Mouse (Mus musculus): ENCODE results near the gene Btnl6.
"Not testable (repeated sequence)": the region's sequence is repeated elsewhere in the genome, so short reads cannot be mapped to it uniquely, and the experiment has no call there.

The Btnl6 gene

GRCm38 (mm10) chr17:34496539-34496938 lies 20.6 kb downstream of the Btnl6 start:
- DNase-seq, result no peak

GRCm38 (mm10) chr17:34495156-34495555 lies 22.0 kb downstream of the Btnl6 start:
- not testable (repeated sequence) for DNase-seq

- DNase-seq, result no peak
Measured at GRCm38 (mm10) chr17:34492796-34493195, 24.4 kb downstream of the Btnl6 start.

- not testable (repeated sequence) for DNase-seq
Measured at GRCm38 (mm10) chr17:34477238-34478013, 39.7 kb downstream of the Btnl6 start, which contains the start of gene Btnl4. Btnl4 (minus strand) TSS chr17:34477318.

GRCm38 (mm10) chr17:34476427-34476826 lies 40.7 kb downstream of the Btnl6 start:
- DNase-seq, result no peak

- DNase-seq, result no peak
Measured at GRCm38 (mm10) chr17:34475060-34475459, 42.1 kb downstream of the Btnl6 start.

- no peak for DNase-seq
Measured at GRCm38 (mm10) chr17:34470491-34470890, 46.7 kb downstream of the Btnl6 start.

- not testable (repeated sequence) for DNase-seq
Measured at GRCm38 (mm10) chr17:34465906-34466305, 51.2 kb downstream of the Btnl6 start.

- DNase-seq, result no peak
Measured at GRCm38 (mm10) chr17:34459255-34459654, 57.9 kb downstream of the Btnl6 start.

Data from liver (tissue).